Mouse (Mus musculus) forebrain, embryonic 16.5 days (tissue): Measurements from ENCODE around the gene Dlgap1. TPM values are rescaled to one million over a fixed set of nuclear protein-coding genes. Genes with fewer than 3 reads are reported as not detected.

Experiments
- ATAC-seq: fragments of 200-750 bp; cut with Nextera tagmentation; 2 replicates; pipeline ENCODE4 v1.8.0; 2017; ENCODE audit warnings: mild to moderate bottlenecking, moderate library complexity
- H3K27ac ChIP-seq: fragments of 300-500 bp; sonication (generic); 2 replicates; pipeline ENCODE4 v1.5.1; 2014; ENCODE audit warnings: low read length, control low read depth
- H3K27me3 ChIP-seq: fragments of 300-500 bp; sonication (generic); replicated peaks from 2 replicates; pipeline ENCODE4 v1.6.1; 2014; ENCODE audit warnings: low read length; ENCODE audit not compliant: control insufficient read depth, insufficient read depth
- H3K36me3 ChIP-seq: fragments of 300-500 bp; sonication (generic); 2 replicates; pipeline ENCODE4 v1.6.1; 2014; ENCODE audit not compliant: control insufficient read depth, insufficient read depth
- H3K4me1 ChIP-seq: fragments of 300-500 bp; sonication (generic); replicated peaks from 2 replicates; pipeline ENCODE4 v1.6.1; 2014; ENCODE audit warnings: low read length; ENCODE audit not compliant: control insufficient read depth, insufficient read depth
- H3K4me2 ChIP-seq: fragments of 300-500 bp; sonication (generic); 2 replicates; pipeline ENCODE4 v1.6.1; 2014; ENCODE audit warnings: mild to moderate bottlenecking, low read length, control low read depth
- H3K4me3 ChIP-seq: fragments of 300-500 bp; sonication (generic); replicated peaks from 2 replicates; pipeline ENCODE4 v1.5.1; 2014; ENCODE audit warnings: mild to moderate bottlenecking, low read length, control low read depth
- H3K9ac ChIP-seq: fragments of 300-500 bp; sonication (generic); replicated peaks from 2 replicates; pipeline ENCODE4 v1.6.1; 2014; ENCODE audit warnings: low read depth, low read length, control low read depth
- H3K9me3 ChIP-seq: fragments of 300-500 bp; sonication (generic); 2 replicates; pipeline ENCODE4 v1.6.1; 2016; ENCODE audit warnings: low read length; ENCODE audit not compliant: control insufficient read depth
- WGBS: fragments of 180-500 bp; shearing (Covaris S2); extraction: QIAGEN DNeasy Blood & Tissue Kit; methylation state at CpG from one replicate; pipeline ENCODE4 v1.1.7; 2014; 5-methylcytosine and 5-hydroxymethylcytosine counted together
- polyA plus RNA-seq: library from polyadenylated mRNA; unstranded; fragments of >200 nt; fragmentation: Nextera tagmentation; extraction: Ambion mirVana; gene quantifications from 2 replicates; pipeline ENCODE4 v1.2.1, GENCODE M21; 2015

Gene Dlgap1
- polyA plus RNA-seq = 41.4 and 47.2 TPM in 2 replicates

GRCm38 (mm10) chr17:69969021-69969815, at the start of gene Dlgap1:
Gene Dlgap1 (plus strand): TSS chr17:69969073.
- Histone ChIP-seq H3K27me3 (0 out of 2 replicates have a peak, but pooled peaks cover 2% of the 10 kb centered on the region), H3K9ac (peak within 1 kb of the TSS; percentile 84), H3K4me3 (peak within 1 kb of the TSS; percentile 91), H3K27ac (peak within 1 kb of the TSS; percentile 89), H3K4me2 (peak within 1 kb of the TSS; percentile 83), H3K9me3 (no peaks in the 10 kb centered on the region), H3K36me3 (no peaks in the 10 kb centered on the region), H3K4me1 (peaks cover 10% of the 10 kb centered on the region)
- peak; percentile 94 for ATAC-seq
- WGBS = under 1% methylated on average over 87 of the region's 105 CpGs

GRCm38 (mm10) chr17:69954936-69955335, 13.9 kb upstream of the Dlgap1 start:
- Histone ChIP-seq H3K4me3 (no peak overlapping the region), H3K9me3 (no peaks in the 10 kb centered on the region), H3K4me1 (no peaks in the 10 kb centered on the region), H3K27me3 (no peaks in the 10 kb centered on the region), H3K9ac (no peak overlapping the region), H3K36me3 (no peaks in the 10 kb centered on the region), H3K4me2 (no peak overlapping the region), H3K27ac (no peak overlapping the region)
- ATAC-seq = no peak
- 80% methylated on average over 1 of the region's 1 CpGs for WGBS

GRCm38 (mm10) chr17:69969816-69970750, 1.2 kb downstream of the Dlgap1 start:
- Histone ChIP-seq H3K27me3 (0 out of 2 replicates have a peak, but pooled peaks cover 2% of the 10 kb centered on the region), H3K36me3 (no peaks in the 10 kb centered on the region), H3K4me3 (peak overlapping the region; percentile 91), H3K9ac (peak overlapping the region; percentile 84), H3K9me3 (no peaks in the 10 kb centered on the region), H3K27ac (peak overlapping the region; percentile 89), H3K4me1 (peaks cover 10% of the 10 kb centered on the region), H3K4me2 (peak overlapping the region; percentile 83)
- under 1% methylated on average over 43 of the region's 43 CpGs for WGBS
- peak; percentile 30 for ATAC-seq

- no peak overlapping the region for H3K9ac ChIP-seq
- H3K4me3 ChIP-seq = no peak overlapping the region
- H3K27me3 ChIP-seq = 0 out of 2 replicates have a peak, but pooled peaks cover 2% of the 10 kb centered on the region
- no peaks in the 10 kb centered on the region for H3K9me3 ChIP-seq
- WGBS = 90% methylated on average over 3 of the region's 3 CpGs
- ATAC-seq = no peak
- H3K4me2 ChIP-seq = no peak overlapping the region
- no peaks in the 10 kb centered on the region for H3K36me3 ChIP-seq
- no peak overlapping the region for H3K27ac ChIP-seq
- peaks cover 10% of the 10 kb centered on the region for H3K4me1 ChIP-seq
Measured at GRCm38 (mm10) chr17:69973081-69973480, 4.2 kb downstream of the Dlgap1 start.

GRCm38 (mm10) chr17:69973991-69974390, 5.1 kb downstream of the Dlgap1 start:
- 64% methylated on average over 6 of the region's 6 CpGs for WGBS
- no peak overlapping the region for H3K4me2 ChIP-seq

GRCm38 (mm10) chr17:69982236-69982923, 13.5 kb downstream of the Dlgap1 start:
- no peak for ATAC-seq
- no peaks in the 10 kb centered on the region for H3K9me3 ChIP-seq
- no peak overlapping the region for H3K9ac ChIP-seq
- no peaks in the 10 kb centered on the region for H3K36me3 ChIP-seq
- H3K27me3 ChIP-seq = no peaks in the 10 kb centered on the region
- H3K4me2 ChIP-seq = no peak overlapping the region
- no peak overlapping the region for H3K4me3 ChIP-seq
- no peak overlapping the region for H3K27ac ChIP-seq
- no peaks in the 10 kb centered on the region for H3K4me1 ChIP-seq
- 77% methylated on average over 6 of the region's 6 CpGs for WGBS

More at GRCm38 (mm10) chr17:69973991-69974390, 5.1 kb downstream of the Dlgap1 start:
- Histone ChIP-seq H3K36me3 (no peaks in the 10 kb centered on the region), H3K4me1 (peaks cover 8% of the 10 kb centered on the region; the same call in 1 of the 2 replicates), H3K27me3 (0 out of 2 replicates have a peak, but pooled peaks cover 2% of the 10 kb centered on the region), H3K4me3 (no peak overlapping the region), H3K9ac (no peak overlapping the region), H3K27ac (no peak overlapping the region), H3K9me3 (no peaks in the 10 kb centered on the region)
- no peak for ATAC-seq

- Histone ChIP-seq H3K4me1 (no peaks in the 10 kb centered on the region), H3K4me2 (no peak overlapping the region), H3K27ac (no peak overlapping the region), H3K27me3 (no peaks in the 10 kb centered on the region), H3K4me3 (no peak overlapping the region), H3K9me3 (no peaks in the 10 kb centered on the region), H3K36me3 (no peaks in the 10 kb centered on the region), H3K9ac (no peak overlapping the region)
- 86% methylated on average over 2 of the region's 2 CpGs for WGBS
- no peak for ATAC-seq
Measured at GRCm38 (mm10) chr17:69996406-69996805, 27.5 kb downstream of the Dlgap1 start.

GRCm38 (mm10) chr17:70002026-70002425, 33.2 kb downstream of the Dlgap1 start:
- no peak for ATAC-seq
- Histone ChIP-seq H3K36me3 (no peaks in the 10 kb centered on the region), H3K9ac (no peak overlapping the region), H3K4me3 (no peak overlapping the region), H3K4me1 (no peaks in the 10 kb centered on the region), H3K9me3 (no peaks in the 10 kb centered on the region), H3K27ac (no peak overlapping the region), H3K4me2 (no peak overlapping the region), H3K27me3 (no peaks in the 10 kb centered on the region)
- WGBS = 94% methylated on average over 3 of the region's 3 CpGs
